Mouse (Mus musculus): ENCODE results near the gene Lhcgr.

Lhcgr gene

GRCm38 (mm10) chr17:88702345-88702744, 89.4 kb downstream of the Lhcgr start:
- no peak for DNase-seq

DNA sequence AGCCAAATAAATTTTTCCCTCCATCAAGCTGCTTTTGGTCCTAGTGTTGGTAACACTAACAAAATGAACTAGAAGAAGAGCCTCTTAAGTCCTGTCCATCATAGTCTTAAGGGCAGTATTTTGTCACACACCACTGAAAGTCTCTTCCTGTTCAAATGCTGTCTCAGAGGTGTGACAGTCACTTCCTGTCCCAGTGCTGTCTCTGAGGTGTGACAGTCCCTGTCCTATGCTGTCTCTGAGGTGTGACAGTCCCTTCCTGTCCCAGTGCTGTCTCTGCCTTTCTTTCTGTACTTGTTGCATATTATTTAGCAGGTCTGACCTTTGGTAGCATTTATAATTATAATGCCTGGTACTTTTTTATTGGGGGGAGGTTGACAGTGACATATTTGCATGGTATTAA, 90.9 kb downstream of the Lhcgr start:
- no peak for DNase-seq

DNA sequence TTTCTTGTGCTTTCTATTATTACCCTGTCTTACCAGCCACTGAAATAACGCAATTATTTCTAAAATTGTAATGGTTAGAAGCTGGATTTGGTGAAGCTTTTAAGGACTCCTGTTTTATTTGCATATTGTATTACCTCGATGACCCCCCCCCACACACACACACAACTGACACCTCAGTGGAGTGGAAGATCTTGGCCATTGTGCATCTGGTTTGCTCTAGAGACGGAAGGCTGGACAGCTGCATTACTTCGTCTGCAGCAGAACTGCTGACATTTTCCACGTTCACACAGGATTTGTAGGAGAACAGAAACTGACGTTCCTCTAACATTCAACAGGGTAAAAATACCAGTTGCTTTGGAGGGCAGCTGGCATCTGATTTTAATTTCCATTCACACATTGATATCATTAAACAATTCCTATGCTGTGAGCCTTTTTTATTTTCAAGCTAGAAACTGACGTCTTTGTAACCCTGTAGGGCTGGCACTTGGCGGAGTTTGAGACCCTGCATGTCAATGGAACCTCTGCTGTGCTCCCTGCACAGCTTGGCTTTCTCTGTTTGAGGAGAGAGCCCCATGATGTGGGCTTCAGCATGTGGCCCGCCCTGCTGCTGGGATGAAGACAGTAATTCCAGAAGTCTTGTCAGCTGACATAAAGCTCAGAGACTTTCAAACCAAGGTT, 95.0 kb downstream of the Lhcgr start:
- no peak for DNase-seq

DNA sequence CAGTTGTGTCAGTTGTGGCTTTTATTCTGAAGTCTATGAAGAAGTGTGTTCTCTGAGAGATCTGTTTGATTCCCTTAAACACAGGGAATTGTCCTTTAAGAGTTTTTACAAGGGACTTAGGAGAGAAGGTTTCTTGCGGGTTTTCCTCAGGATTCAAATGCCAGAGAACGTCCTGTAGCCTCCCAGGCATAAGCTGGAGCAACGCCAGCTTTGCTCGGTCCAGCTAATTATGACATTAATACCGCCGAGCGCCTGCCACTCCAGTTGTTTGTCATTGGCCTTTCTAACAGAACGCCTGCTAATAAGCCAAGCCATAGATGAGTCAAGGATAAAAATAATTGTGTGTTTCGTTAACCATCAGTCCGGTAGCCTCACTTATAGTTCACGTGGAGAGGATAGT, 103.6 kb downstream of the Lhcgr start:
- DNase-seq, result no peak

DNA sequence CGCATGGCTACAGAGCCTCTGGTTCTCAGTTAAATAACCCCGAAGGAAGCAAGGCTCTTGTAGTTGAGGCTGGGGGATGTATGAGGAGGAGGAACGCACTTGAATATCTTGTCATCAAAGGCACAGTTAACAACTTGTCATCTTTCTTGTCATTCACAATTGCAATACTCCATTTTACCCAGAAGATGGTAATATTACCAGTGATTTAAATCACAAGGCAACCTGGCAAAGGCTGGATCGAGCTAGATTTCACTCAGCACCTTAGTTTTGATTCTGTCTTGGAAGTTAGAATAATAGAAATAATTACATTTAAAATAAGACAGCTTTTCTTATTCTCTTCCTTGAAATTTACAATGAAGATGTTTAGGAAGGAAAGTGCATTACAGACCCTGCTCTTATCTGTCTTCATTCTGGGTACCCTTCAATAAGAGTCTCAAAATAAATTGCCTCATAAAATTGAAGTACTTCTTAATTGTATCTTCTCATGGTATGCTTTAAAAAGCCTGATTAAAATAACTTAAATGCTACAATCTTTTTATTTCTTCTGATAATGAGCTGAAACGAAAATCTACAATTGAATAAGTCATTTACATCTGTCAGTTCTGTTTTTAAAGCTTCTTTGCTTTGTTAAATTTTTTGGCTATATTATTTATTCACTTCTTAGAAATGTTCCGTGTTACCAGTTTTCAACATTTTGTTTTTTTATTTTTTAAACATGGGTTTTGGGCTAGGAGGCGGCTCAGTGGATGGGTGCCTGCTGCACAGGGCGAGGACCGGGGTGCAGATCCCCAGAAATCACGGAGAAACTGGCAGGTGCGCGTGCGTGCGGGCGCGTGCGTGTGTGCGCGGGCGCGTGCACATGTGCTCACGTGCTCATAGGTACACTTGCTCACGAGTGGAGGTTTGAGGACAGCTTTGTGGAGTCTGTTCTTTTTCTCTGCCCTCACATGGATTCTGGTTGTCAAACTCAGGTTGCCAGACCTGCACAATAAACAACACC, 116.2 kb downstream of the Lhcgr start:
- no peak for DNase-seq

GRCm38 (mm10) chr17:88670800-88671199, 121.0 kb downstream of the Lhcgr start:
- DNase-seq, result no peak

GRCm38 (mm10) chr17:88669921-88670320, 121.9 kb downstream of the Lhcgr start:
- DNase-seq, result no peak

DNA sequence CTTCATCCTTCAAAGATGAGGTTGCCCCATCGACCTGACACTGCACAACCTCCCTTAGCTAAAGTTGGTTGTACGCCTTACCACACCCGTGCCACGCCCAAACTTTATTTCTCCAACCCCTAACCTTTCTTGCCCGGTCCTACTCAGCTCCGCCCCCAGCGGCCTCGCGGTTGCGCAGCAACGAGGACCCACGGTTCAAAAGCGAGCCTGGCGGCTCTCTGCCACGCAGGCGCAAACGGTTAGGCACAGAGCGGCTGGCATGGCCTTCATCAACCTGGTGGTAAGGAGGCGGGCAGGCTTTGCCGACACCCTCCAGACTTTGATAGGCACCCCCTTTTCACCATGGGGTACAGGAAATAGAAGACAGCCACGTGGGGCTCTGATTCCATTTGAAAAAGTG, 123.3 kb downstream of the Lhcgr start, which contains the start of gene Gtf2a1l:
Gene Gtf2a1l (plus strand): TSS at position 209 of the 400 bp plus-strand sequence.
- DNase-seq, result no peak
